Mouse (Mus musculus) lung, postnatal 36 days (tissue): Measurements from ENCODE around the gene Atp1a3.

Experiments used
- DNase-seq: peaks from one replicate; pipeline ENCODE4 v3.0.0; 2022; ENCODE audit warnings: mixed read lengths

Atp1a3 gene

GRCm38 (mm10) chr7:24964288-24964687, 41.5 kb downstream of the Atp1a3 start:
- no peak for DNase-seq

GRCm38 (mm10) chr7:24955226-24955625, 50.5 kb downstream of the Atp1a3 start:
- no peak for DNase-seq

DNA sequence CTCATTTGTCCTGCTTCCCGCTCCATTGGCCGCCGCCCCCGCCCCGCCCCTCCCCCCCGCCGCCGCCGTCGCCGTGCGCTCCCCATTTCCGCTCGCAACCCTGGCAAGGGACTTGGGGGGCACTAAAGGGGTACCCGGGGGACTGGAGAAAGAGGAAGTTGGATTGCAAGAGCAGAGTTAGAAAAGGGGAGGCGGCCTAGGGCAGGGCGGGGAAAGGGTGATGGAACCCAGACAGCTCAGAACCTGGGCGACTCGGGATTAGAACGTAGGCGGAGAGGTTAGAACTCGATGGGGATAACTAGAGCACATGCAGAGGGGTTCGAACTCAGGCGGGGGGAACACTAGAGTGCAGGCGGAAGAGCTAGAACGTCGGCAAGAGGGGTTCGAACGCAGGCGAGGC, 51.3 kb downstream of the Atp1a3 start:
- DNase-seq, result peak; percentile 18

GRCm38 (mm10) chr7:24953966-24954365, 51.8 kb downstream of the Atp1a3 start:
- DNase-seq, result no peak

DNA sequence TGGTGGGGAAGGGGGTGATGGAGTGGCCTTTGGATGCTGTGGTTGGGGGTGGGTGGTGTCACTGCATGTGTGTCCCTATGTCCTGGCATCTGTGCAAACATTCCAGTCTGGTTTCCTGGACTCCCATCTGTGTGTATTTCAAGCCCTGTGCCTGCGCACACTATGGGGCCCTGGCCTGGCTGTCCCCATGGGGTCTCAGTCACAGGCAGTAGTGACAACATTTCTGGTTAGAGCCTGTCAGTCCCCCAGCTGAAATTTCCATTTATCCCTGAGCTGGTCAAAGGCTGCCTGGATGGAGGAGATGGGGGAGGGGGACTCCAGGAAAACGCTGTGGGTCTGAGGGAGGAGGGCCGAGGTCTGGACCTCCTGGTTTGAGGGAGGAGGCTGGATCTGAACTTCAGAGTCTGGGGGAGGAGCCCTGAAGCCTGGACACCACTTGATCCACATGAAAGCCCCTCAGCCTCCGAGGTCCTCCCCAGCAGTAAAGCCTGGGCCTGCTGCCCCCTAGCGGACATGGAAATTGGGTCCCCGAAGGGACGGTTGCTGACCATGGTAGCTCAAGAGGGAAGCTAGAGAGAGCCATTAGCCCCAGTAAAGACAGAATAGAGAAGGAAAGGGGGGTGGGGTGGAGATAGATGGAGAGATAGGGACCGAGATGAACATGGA, 55.7 kb downstream of the Atp1a3 start:
- peak; percentile 80 for DNase-seq

GRCm38 (mm10) chr7:24948774-24949173, 57.0 kb downstream of the Atp1a3 start:
- DNase-seq, result no peak

- no peak for DNase-seq
Observed at GRCm38 (mm10) chr7:24947316-24948048, 58.3 kb downstream of the Atp1a3 start.

DNA sequence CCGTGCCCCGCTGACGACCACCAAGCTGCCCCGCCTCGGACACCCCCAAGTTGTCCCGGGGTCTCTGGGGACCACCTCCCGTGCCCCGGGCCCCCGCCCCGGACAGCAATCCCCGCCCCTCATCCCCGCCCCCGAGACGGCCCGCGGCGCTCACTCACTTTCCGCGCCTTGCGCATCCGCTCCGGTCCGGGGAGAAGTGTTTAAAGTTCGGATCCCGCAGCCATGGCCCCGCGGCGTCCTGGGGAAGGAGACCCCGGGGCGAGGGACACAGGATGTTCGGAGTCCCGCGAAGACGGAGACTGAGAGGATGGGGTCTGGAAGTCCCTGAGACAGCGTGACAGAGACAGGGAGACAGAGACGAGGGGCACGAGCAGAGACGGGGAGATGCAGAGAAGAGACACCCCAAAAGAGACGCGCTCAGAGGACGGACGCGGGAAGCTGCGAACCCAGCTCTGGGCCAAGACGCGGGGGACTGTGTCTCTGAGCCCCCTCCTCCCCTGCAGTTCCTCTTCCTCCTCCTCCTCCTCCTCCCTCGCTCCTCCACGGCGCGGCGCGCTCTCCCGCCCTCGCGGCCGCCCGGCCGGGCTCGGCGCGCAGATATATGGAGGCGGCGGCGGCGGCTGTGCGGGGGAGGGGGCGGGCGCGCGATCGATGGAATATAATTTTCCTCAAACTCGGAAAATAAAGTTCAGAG, 61.4 kb downstream of the Atp1a3 start, which contains the start of gene Gm4881:
Gene Gm4881 (minus strand): TSS at position 238 of the 694 bp plus-strand sequence.
- DNase-seq, result no peak

- no peak for DNase-seq
Observed at GRCm38 (mm10) chr7:24943641-24944040, 62.1 kb downstream of the Atp1a3 start.

GRCm38 (mm10) chr7:24931651-24932050, 74.1 kb downstream of the Atp1a3 start:
- no peak for DNase-seq

GRCm38 (mm10) chr7:24930475-24930874, 75.3 kb downstream of the Atp1a3 start:
- DNase-seq, result no peak
